In the genomic region with DNA sequence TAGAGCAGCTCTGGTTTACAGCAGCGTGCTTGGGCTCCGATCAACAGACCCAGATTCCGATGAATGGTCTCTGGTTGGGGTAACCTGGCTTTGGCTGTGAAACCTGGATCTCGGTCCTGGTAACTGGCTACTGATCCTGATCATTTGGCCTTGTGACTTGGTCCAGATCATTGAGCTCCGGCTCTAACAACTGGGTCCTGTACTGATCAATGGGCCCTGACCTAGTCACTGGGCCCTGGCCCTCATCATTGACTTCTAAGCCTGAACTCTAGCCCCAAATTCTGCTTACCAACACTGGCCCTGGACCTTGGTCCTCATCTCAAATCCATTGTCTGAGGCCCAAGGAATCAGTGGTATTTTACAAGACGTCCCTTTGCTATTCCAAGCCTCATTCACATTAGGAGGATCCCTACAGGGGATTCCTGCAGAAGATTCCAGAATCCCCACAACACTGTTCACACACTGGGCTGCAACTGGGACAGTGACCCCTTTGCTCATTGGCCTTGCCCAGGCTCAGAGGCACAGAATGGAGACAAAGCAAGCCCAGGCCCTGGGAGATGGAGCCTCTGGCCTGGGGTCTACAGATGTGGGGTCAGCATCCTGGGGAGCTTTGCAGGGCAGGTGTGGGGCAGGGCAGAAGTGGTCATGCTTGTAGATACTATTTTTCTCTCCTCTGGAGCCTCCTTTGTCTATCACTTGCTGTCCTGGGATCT, we compare ENCODE assay signal across 1 mouse cellular context. TPM values are rescaled to one million over a fixed set of nuclear protein-coding genes. Genes with fewer than 3 reads are reported as not detected.
"Had no signal": no experiment of that assay in that cellular context is flagged by ENCODE, and none has a peak within 500 bp of the region (broad histone marks: within the 10 kb centered on the region; RNA-seq: fewer than 3 reads in every experiment).

No protein-coding gene starts in this region.

RNA-seq across cellular contexts. Expression of gene Tmem121, which starts 46.0 kb away (rescaled TPM):
- polyA plus RNA-seq: macrophage had no signal
